Mouse (Mus musculus) CD4-positive, CD25-positive, alpha-beta regulatory T cell, adult 2 months (primary cell): ENCODE data around the gene Gphn.

ENCODE experiments used
- DNase-seq: peaks from one replicate; pipeline ENCODE4 v3.0.0-alpha.2; 2012; ENCODE audit warnings: low read depth, low spot score

The Gphn gene

GRCm38 (mm10) chr12:78225707-78226518 is at the start of gene Gphn:
TSS of gene Gphn (plus strand) at chr12:78226379.
- DNase-seq, result peak; percentile 86

- no peak for DNase-seq
Observed at GRCm38 (mm10) chr12:78181452-78181851, 44.7 kb upstream of the Gphn start.

- DNase-seq, result no peak
Observed at GRCm38 (mm10) chr12:78193942-78194341, 32.2 kb upstream of the Gphn start, which contains the start of gene Gm6657. TSS of gene Gm6657 (plus strand) at chr12:78194242.

- DNase-seq, result no peak
Observed at GRCm38 (mm10) chr12:78195368-78195767, 30.8 kb upstream of the Gphn start.

GRCm38 (mm10) chr12:78203646-78204045 is 22.5 kb upstream of the Gphn start:
- DNase-seq, result no peak

GRCm38 (mm10) chr12:78205915-78206570 is 20.1 kb upstream of the Gphn start:
- peak; percentile 79 for DNase-seq

GRCm38 (mm10) chr12:78206571-78206960 is 19.6 kb upstream of the Gphn start:
- DNase-seq, result no peak

- DNase-seq, result no peak
Observed at GRCm38 (mm10) chr12:78209856-78210255, 16.3 kb upstream of the Gphn start.

- no peak for DNase-seq
Observed at GRCm38 (mm10) chr12:78215490-78215889, 10.7 kb upstream of the Gphn start.

GRCm38 (mm10) chr12:78219191-78219825 is 6.9 kb upstream of the Gphn start:
- peak; percentile 30 for DNase-seq

- peak; percentile 75 for DNase-seq
Observed at GRCm38 (mm10) chr12:78226519-78226875, 318 bp downstream of the Gphn start.

GRCm38 (mm10) chr12:78227021-78227932 is 1.1 kb downstream of the Gphn start:
- DNase-seq, result peak; percentile 62

GRCm38 (mm10) chr12:78228139-78228538 is 2.0 kb downstream of the Gphn start:
- no peak for DNase-seq

- no peak for DNase-seq
Observed at GRCm38 (mm10) chr12:78232560-78232959, 6.4 kb downstream of the Gphn start.

- DNase-seq, result peak; percentile 6
Observed at GRCm38 (mm10) chr12:78248366-78248765, 22.2 kb downstream of the Gphn start.

GRCm38 (mm10) chr12:78249151-78249550 is 23.0 kb downstream of the Gphn start:
- no peak for DNase-seq

GRCm38 (mm10) chr12:78277386-78277785 is 51.2 kb downstream of the Gphn start:
- peak; percentile 6 for DNase-seq

GRCm38 (mm10) chr12:78290384-78290783 is 64.2 kb downstream of the Gphn start:
- DNase-seq, result no peak

- DNase-seq, result peak; percentile 16
Observed at GRCm38 (mm10) chr12:78298824-78299398, 72.7 kb downstream of the Gphn start.

- DNase-seq, result no peak
Observed at GRCm38 (mm10) chr12:78315106-78315505, 88.9 kb downstream of the Gphn start.

GRCm38 (mm10) chr12:78327946-78328345 is 101.8 kb downstream of the Gphn start:
- no peak for DNase-seq
